Mouse (Mus musculus) heart, postnatal 4 days (tissue): Measurements from ENCODE around the gene Wdr89. TPM values are rescaled to one million over a fixed set of nuclear protein-coding genes. Genes with fewer than 3 reads are reported as not detected.

ENCODE experiments used
- DNase-seq: peaks from one replicate; pipeline ENCODE4 v3.0.0; 2021
- total RNA-seq, 2 experiments: library from RNA; stranded (reverse); gene quantifications; 2 replicates each; pipeline ENCODE4 v1.2.3; 2021

The Wdr89 gene
- total RNA-seq, 2 experiments from 2014 or later: 3.0 to 3.2 TPM

DNA sequence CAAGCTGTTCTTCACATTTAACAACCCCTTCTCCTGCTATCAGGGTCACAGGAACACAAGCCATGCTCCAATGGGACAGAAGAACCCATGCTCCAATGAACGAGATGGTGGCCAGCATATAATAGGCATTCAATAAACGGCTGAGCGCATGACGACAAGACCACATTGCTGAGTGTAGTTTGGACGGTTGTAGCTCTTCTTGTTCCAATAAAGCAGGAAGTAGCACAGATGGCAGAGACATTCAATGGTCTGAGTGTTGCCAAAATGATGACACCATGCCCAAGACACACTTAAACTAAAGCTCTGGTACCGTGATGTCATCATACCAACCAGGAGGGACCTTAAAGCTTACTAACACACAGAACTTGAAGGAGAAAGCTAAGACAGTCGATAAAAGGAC, 56.6 kb downstream of the Wdr89 start:
- no peak for DNase-seq

DNA sequence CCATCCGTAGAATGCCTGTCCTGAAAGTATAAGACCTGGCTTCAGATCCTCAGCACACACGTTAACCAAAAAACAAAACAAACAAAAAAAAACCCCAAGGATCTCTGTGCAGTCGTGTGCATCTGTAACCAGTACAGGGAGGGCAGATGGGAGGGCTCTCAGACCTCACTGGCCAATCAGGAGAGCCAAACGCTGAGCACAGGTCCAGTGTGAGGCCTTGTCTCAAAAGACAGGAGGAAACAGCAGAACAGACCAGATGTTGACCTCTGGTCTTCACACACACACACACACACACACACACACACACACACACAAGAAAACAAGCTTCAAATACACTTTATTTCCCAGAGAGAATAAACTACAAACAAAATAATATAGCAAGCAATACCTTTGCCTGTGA, 69.8 kb downstream of the Wdr89 start:
- peak; percentile 38 for DNase-seq

DNA sequence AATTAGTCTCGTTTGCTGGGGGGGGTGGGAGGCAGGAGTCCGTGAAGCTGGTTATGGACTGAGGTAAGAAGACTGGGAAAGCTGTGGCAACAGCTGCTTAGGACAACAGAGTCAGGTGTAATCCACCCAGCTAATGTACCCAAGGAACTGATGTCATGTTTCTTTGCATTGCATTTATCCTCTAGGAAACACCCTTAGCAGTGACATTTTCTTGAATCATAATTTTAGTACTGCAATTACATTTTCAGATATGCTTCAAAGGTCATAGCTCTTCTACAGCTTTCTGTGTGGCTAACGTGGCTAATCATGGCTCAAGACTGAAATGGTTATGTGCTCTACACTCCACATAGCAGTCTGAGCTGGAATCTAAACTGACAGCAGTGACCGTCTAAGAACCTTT, 70.3 kb downstream of the Wdr89 start:
- DNase-seq: no peak

DNA sequence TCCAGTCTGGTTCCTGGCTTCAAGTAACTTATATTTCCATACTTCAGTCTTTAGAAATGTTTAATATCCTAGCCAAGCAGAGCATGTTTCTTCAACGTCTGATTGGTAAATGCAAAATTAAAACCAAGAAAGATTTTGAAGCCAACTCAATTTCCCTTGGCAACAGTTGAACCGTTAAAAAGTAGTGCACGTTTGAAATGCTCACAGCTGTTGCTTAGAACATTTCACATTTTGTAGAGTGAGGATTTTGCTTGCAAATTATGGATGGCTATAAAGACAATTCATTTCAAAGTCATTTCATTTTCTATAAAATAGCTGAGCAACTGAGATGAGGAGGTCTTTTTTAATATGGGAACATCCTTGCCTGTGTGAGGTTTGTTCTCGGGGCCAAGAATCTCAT, 71.6 kb downstream of the Wdr89 start:
- DNase-seq: no peak

DNA sequence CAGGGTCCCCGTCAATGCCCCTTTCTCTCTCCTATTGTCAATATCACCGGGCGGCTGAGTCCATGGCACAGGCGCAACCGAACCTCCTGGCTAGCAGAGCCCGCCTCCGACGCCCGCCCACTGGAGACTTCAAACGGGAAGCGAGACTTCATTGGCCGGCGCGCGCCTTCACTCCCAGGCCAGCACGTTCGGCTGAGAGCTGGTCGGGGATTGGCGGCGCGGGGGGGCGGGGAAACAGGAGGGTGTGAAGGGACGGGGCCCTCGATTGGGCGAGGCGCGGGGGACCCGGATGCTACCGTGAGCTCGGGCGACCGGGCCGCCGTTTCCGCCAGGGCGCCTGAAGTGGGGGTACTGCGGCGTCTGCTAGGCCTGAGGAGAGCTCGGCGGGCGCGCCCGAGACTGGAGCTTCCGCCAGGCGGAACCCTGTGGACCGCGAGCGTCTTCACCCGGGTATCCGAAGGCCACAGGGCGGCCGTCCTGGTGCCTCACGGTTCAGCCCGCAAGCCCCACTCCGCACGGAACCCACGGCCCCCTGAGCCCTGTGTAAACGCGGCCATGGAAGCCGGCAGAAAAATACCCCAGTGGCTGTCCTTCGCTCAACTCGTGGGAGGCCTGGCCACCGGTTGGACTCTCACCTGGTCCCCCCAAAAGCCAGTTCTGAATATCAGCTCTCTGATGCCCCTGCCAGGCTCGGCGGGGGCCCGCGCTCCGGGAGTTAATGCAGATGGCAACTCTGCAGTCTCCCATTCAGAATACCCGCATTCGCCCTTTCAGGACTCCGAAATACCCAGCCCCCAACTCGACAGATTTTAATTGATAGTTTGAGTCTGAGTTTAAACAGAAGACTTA, 73.0 kb downstream of the Wdr89 start, which contains the start of gene Ppp2r5e:
Ppp2r5e (minus strand) TSS at position 92 of the 849 bp plus-strand sequence.
- DNase-seq: peak; percentile 99

DNA sequence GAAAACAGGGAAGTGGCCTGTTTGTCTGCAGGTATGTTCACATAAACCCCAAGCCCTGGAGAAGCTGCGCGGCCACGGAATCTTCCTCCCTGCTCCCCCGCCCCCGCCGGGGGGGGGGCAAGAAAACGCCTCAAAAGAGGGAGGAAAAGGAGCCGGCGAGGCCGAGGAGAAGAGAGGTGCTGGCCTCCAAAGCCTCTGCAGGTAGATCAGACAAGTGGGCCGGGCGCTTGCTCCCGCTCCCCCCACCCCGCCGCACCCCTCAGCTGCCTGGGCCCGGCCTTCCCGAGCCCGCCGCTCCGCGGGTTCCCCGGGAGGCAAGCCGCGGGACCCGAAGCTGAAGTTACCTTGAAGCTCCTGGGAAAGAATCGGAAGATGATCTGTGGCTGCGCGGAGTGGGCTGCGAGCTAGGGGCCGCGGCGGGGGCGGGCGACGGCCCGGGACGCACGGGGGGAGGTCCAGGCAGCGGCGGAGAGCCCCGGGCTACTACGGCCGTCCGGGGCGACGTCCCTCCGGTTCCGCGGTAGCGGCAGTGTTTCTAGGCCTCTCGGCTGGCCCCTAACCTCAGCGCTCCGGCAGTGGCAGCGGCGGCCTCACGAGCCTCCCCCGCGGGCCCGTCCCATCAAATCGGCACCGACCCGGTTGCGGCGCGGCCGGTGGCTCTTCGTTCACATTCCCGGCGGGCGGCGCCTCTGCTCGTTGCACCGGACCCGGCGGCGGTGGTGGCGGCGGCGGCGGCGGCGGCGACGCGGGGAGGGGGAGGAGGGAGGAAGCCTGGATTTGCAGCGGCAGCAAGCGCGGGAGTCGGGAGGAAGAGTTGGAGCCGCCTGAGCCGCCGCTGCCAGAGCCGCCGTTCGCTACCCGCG, 73.8 kb downstream of the Wdr89 start:
- no peak for DNase-seq

DNA sequence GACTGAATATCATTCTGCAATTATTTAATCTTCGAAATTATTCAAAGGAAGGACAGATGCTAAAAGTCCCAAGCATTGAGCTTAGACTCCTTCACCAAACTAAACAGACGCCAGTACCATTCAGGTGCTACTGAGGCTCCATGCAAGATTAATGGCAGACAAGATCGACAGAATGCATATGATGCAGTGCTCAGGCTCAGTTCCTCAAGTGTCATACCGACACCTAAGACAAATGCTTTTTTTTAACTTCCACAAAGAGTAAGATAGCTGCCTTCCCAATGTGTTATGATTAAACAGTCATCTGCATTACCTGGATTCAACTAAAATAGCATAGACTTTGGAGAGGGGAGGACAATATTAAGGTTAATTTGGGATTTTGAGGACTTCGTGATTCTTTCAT, 74.9 kb downstream of the Wdr89 start:
- DNase-seq: no peak

DNA sequence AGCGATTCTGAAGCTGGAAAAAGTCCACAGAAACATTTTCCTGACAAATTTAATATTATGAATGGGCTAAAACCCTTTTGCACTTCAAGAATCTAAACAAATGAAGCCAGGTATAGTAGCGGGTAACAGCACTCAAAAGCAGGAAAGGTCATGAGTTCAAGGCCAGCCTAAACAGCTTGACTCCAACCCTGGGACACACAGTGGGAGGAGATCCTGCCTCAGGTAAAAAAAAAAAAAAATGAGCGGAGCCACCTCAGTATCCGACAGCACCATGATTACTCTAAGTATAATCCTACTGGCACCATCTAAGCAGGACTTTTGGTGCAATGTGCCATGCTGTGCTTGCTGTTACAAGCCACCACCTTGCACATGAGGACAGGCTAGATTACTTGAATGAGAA, 75.5 kb downstream of the Wdr89 start:
- DNase-seq: no peak

DNA sequence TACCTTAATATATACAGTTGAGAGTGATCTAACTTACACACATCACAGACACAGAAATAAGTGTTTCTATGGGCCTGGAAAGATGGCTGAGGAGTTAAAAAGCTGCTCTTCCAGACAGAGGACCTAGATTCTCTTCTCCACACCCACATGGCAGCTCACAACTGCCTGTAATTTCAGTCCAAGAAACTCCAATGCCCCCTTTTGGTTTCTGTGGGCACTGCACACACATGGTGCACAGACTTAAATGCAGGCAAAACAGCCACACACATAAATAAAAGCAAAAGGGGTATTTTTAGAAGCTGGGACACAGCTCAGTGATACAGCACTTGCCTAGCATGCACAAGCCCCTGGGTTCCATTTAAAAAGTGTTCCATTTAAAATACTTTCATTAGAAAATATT, 81.8 kb downstream of the Wdr89 start:
- DNase-seq: no peak

DNA sequence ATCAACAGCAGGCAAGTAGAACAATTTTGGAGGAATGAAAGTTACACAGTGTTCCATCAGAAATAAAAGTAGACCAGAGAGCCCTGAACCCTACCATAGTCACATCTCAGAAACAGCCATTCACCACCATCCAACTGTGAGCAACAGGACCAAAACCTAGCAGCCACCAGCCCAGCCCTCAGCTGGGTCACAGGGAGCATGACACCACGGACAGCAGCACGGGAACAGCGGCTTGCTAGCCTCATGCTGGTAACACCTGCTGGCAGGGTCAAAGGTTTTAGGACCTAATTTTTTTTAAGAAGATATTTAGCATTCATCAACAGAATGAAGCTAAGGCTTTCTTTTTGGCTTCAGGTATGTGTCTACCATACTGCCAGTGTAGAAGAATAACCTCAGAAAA, 85.6 kb downstream of the Wdr89 start:
- no peak for DNase-seq

Other genes starting within 250 kb of the Wdr89 start
- 10 to 100 TPM; 35.1 to 39.1 TPM for gene Ppp2r5e, start 73.3 kb downstream of the Wdr89 start, total RNA-seq
- 10 to 100 TPM; 18.3 to 20.0 TPM for gene Sgpp1, start 66.2 kb upstream of the Wdr89 start, total RNA-seq
- gene Syne2, start 148.6 kb upstream of the Wdr89 start, total RNA-seq: 10 to 100 TPM; 55.3 to 65.4 TPM